Mouse (Mus musculus) central nervous system, embryonic 11.5 days (tissue): ENCODE data around the gene Otol1. TPM values are rescaled to one million over a fixed set of nuclear protein-coding genes. Genes with fewer than 3 reads are reported as not detected.

Source experiments
- polyA plus RNA-seq: library from polyadenylated mRNA; depleted of rRNA; stranded (reverse); fragments of >200 nt; gene quantifications from 2 replicates; pipeline ENCODE4 v1.2.3, GENCODE M21; 2012; rRNA removed

Otol1 gene
- polyA plus RNA-seq: 0.11 and 0.14 TPM in 2 replicates

DNA sequence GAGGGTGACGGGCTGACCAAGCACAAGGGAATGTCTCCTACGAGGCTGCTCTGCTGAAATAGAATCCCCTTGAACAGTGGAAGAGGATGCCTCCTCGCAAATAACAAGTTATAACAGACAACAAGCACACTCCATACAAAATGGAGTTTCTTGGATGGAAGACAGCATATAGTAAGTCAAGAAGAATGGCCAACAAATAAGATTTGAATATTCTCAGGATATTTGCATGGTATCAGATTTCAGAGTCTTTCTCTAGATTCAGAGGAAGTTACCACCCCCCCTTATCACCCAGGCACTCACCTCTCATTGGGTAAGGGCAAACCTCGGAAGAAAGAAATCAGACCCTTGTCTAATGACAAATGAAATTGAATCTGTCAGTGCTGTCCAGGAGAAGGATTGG is at the start of gene Otol1:
Gene Otol1, plus strand, starts transcription at position 301 of the 400 bp plus-strand sequence.

Other genes starting within 250 kb of the Otol1 start
- gene Sptssb, start 147.7 kb upstream of the Otol1 start, polyA plus RNA-seq: 0.30 and 1.4 TPM in 2 replicates